Mouse (Mus musculus) myocyte (in vitro differentiated cells): ENCODE measurements around the gene Galnt14. TPM values are rescaled to one million over a fixed set of nuclear protein-coding genes. Genes with fewer than 3 reads are reported as not detected.

ENCODE experiments used
- H3K27me3 ChIP-seq: one replicate; pipeline ENCODE4 v1.6.1; 2011; ENCODE audit not compliant: control insufficient read depth, insufficient read depth, insufficient read length
- H3K36me3 ChIP-seq: one replicate; pipeline ENCODE4 v1.6.1; 2011; ENCODE audit not compliant: control insufficient read depth, insufficient read depth
- H3K4me2 ChIP-seq: one replicate; pipeline ENCODE4 v1.6.1; 2011; ENCODE audit warnings: low read depth, control low read depth
- H3K4me3 ChIP-seq: one replicate; pipeline ENCODE4 v1.5.1; 2011; ENCODE audit warnings: mild to moderate bottlenecking, control low read depth, moderate library complexity
- H3K79me2 ChIP-seq: one replicate; pipeline ENCODE4 v1.6.1; 2011; ENCODE audit not compliant: control insufficient read depth, insufficient read depth
- H3ac ChIP-seq: one replicate; pipeline ENCODE4 v1.6.1; 2011; ENCODE audit not compliant: control insufficient read depth, insufficient read length
- CEBPB ChIP-seq: IDR thresholded peaks from 2 replicates; pipeline ENCODE4 v1.6.1; 2011; ENCODE audit warnings: mild to moderate bottlenecking, moderate library complexity; ENCODE audit not compliant: poor library complexity, insufficient read depth, severe bottlenecking
- E2F4 ChIP-seq: IDR thresholded peaks from one replicate; pipeline ENCODE4 v1.6.1; 2011; ENCODE audit warnings: mild to moderate bottlenecking, control low read depth, moderate library complexity; ENCODE audit not compliant: insufficient read depth
- MAX ChIP-seq: IDR thresholded peaks from one replicate; pipeline ENCODE4 v1.6.1; 2011; ENCODE audit warnings: low read depth, mild to moderate bottlenecking, control low read depth
- MYOD1 ChIP-seq, 3 experiments: IDR thresholded peaks; one replicate each; pipeline ENCODE4 v1.6.1; 2011; ENCODE audit warnings: control low read depth in 2 of 3, low read depth in 2 of 3, mild to moderate bottlenecking in 2 of 3, moderate library complexity in 1 of 3; ENCODE audit not compliant: insufficient read length in 2 of 3, control insufficient read depth in 1 of 3
- MYOG ChIP-seq, 3 experiments: IDR thresholded peaks; one replicate each; pipeline ENCODE4 v1.6.1; 2011; ENCODE audit warnings: control low read depth in 2 of 3, low read depth in 2 of 3, mild to moderate bottlenecking in 2 of 3; ENCODE audit not compliant: insufficient read length in 2 of 3, control insufficient read depth in 1 of 3, insufficient read depth in 1 of 3
- POLR2A ChIP-seq: IDR thresholded peaks from one replicate; pipeline ENCODE4 v1.6.1; 2011; ENCODE audit warnings: low read depth, mild to moderate bottlenecking, control low read depth, moderate library complexity; ENCODE audit not compliant: insufficient read length
- POLR2AphosphoS2 ChIP-seq: IDR thresholded peaks from one replicate; pipeline ENCODE4 v1.6.1; 2011; ENCODE audit warnings: low read depth, control low read depth; ENCODE audit not compliant: insufficient read length
- REST ChIP-seq: IDR thresholded peaks from one replicate; pipeline ENCODE4 v1.6.1; 2011; ENCODE audit warnings: mild to moderate bottlenecking, control low read depth, moderate library complexity; ENCODE audit not compliant: insufficient read depth, insufficient read length
- SRF ChIP-seq: IDR thresholded peaks from one replicate; pipeline ENCODE4 v1.6.1; 2011; ENCODE audit warnings: low read depth; ENCODE audit not compliant: control insufficient read depth, insufficient read length
- TCF12 ChIP-seq: IDR thresholded peaks from one replicate; pipeline ENCODE4 v1.6.1; 2011; ENCODE audit warnings: mild to moderate bottlenecking, control low read depth; ENCODE audit not compliant: poor library complexity, insufficient read depth, severe bottlenecking
- TCF3 ChIP-seq: IDR thresholded peaks from one replicate; pipeline ENCODE4 v1.6.1; 2011; ENCODE audit warnings: low read depth, control low read depth; ENCODE audit not compliant: insufficient read length
- USF1 ChIP-seq: IDR thresholded peaks from one replicate; pipeline ENCODE4 v1.6.1; 2011; ENCODE audit warnings: low read depth, mild to moderate bottlenecking, control low read depth, moderate library complexity
- polyA plus RNA-seq: library from polyadenylated mRNA; unstranded; fragments of >200 nt; fragmentation: generic; extraction: Trizol; gene quantifications from one replicate; pipeline ENCODE4 v1.2.1, GENCODE M21; 2012; ENCODE audit warnings: missing spikeins

The Galnt14 gene
- polyA plus RNA-seq, 1 experiment, result not detected

GRCm38 (mm10) chr17:73449104-73449503 lies 261.1 kb downstream of the Galnt14 start:
- Histone ChIP-seq H3K4me2 (no peak overlapping the region), H3ac (no peak overlapping the region), H3K79me2 (no peaks in the 10 kb centered on the region), H3K4me3 (no peak overlapping the region), H3K27me3 (no peaks in the 10 kb centered on the region), H3K36me3 (no peaks in the 10 kb centered on the region)
- TF ChIP-seq MAX (no peak), REST (no peak), USF1 (no peak), MYOG (IDR thresholded peaks at IDR 0.05; ENCODE audit: control insufficient read depth in 1 of 3, insufficient read depth in 1 of 3, insufficient read length in 2 of 3, low read depth in 2 of 3) (no peak), TCF3 (no peak), MYOD1 (IDR thresholded peaks at IDR 0.05; ENCODE audit: control insufficient read depth in 1 of 3, insufficient read length in 2 of 3, low read depth in 2 of 3) (no peak), E2F4 (no peak), TCF12 (no peak), SRF (no peak), CEBPB (no peak), POLR2AphosphoS2 (no peak), POLR2A (no peak)

Other genes with a start within 250 kb of the Galnt14 start
- 2.9 TPM for gene Ehd3, start 93.7 kb upstream of the Galnt14 start, polyA plus RNA-seq
- 0.55 TPM for gene Xdh, start 239.7 kb upstream of the Galnt14 start, polyA plus RNA-seq